Mouse (Mus musculus) bone marrow, adult 2 months (tissue): ENCODE data around the gene Hoxb8.

Experiments
- CTCF ChIP-seq: fragments of 200-500 bp; IDR thresholded peaks from 2 replicates; pipeline ENCODE4 v1.5.1; 2011; ENCODE audit warnings: low read length, control low read depth; ENCODE audit not compliant: control insufficient read depth, insufficient read depth
- POLR2A ChIP-seq: fragments of 200-500 bp; IDR thresholded peaks from 2 replicates; pipeline ENCODE4 v1.6.1; 2011; ENCODE audit warnings: low read depth, mild to moderate bottlenecking, control low read depth, low read length, borderline replicate concordance; ENCODE audit not compliant: control insufficient read depth

- TF ChIP-seq CTCF, result no peak
- TF ChIP-seq POLR2A, result no peak
These were observed 11.0 kb downstream of the Hoxb8 start for GRCm38 (mm10) chr11:96292565-96293301.
